Mouse (Mus musculus) heart, embryonic 16.5 days (tissue): ENCODE measurements at regions not wholly inside any gene's neighbourhood (a gene's known extent, or its start where the extent isn't known, plus 50 kb on each side); places are given as distances from the start of the nearest gene placed in this dataset.

Source experiments
- ATAC-seq: fragments of 200-750 bp; cut with Nextera tagmentation; replicated peaks from 2 replicates; pipeline ENCODE4 v1.8.0; 2017; ENCODE audit warnings: moderate number of reproducible peaks; ENCODE audit not compliant: insufficient read depth, low FRiP score; ENCODE audit errors: extremely low read depth
- H3K27ac ChIP-seq: fragments of 300-500 bp; sonication (generic); 2 replicates; pipeline ENCODE4 v1.5.1; 2014; ENCODE audit warnings: mild to moderate bottlenecking, low read length, control low read depth, moderate library complexity
- H3K27me3 ChIP-seq: fragments of 300-500 bp; sonication (generic); 2 replicates; pipeline ENCODE4 v1.6.1; 2014; ENCODE audit warnings: low read length, mixed read lengths; ENCODE audit not compliant: control insufficient read depth, insufficient read depth
- H3K36me3 ChIP-seq: fragments of 300-500 bp; sonication (generic); 2 replicates; pipeline ENCODE4 v1.6.1; 2014; ENCODE audit not compliant: control insufficient read depth, insufficient read depth
- H3K4me1 ChIP-seq: fragments of 300-500 bp; sonication (generic); 2 replicates; pipeline ENCODE4 v1.6.1; 2014; ENCODE audit warnings: low read length, mixed read lengths; ENCODE audit not compliant: control insufficient read depth, insufficient read depth
- H3K4me2 ChIP-seq: fragments of 300-500 bp; sonication (generic); 2 replicates; pipeline ENCODE4 v1.6.1; 2014; ENCODE audit warnings: low read depth, mild to moderate bottlenecking, control low read depth, low read length
- H3K4me3 ChIP-seq: fragments of 300-500 bp; sonication (generic); 2 replicates; pipeline ENCODE4 v1.5.1; 2014; ENCODE audit warnings: mild to moderate bottlenecking, control low read depth, low read length
- H3K9ac ChIP-seq: fragments of 300-500 bp; sonication (generic); 2 replicates; pipeline ENCODE4 v1.6.1; 2014; ENCODE audit warnings: low read length, control low read depth
- H3K9me3 ChIP-seq: fragments of 300-500 bp; sonication (generic); replicated peaks from 2 replicates; pipeline ENCODE4 v1.6.1; 2016; ENCODE audit warnings: low read length; ENCODE audit not compliant: control insufficient read depth
- WGBS: fragments of 180-500 bp; shearing (Covaris S2); extraction: QIAGEN DNeasy Blood & Tissue Kit; methylation state at CpG from one replicate; pipeline ENCODE4 v1.1.7; 2014; 5-methylcytosine and 5-hydroxymethylcytosine counted together

DNA sequence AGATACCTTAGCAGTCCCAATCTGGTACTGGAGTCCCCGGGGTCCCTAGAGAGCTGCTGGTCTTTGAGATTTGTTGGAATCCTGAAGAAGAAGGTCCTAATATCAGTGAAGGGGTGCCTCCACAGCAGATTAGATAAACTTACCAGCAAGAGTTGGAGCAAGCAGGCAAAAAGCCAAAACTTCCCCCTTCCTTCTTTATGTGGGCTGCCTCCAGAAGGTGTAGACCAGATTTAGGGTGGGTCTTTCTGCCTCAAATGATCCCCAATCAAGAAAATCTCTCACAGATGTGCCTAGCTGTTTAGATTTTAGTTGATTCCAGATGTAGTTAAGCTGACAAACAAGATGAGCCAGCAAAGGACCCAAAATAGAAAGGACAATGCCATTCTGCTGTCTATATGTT is 90.1 kb upstream of the Hs6st1 start:
- WGBS = 43% methylated on average over 1 of the region's 1 CpGs
- H3K4me2 ChIP-seq = no peak overlapping the region
- no peak overlapping the region; the same call in 1 of the 2 replicates for H3K27ac ChIP-seq

GRCm38 (mm10) chr1:35978766-35979165 is 89.4 kb upstream of the Hs6st1 start:
- no peaks in the 10 kb centered on the region for H3K9me3 ChIP-seq
- H3K4me3 ChIP-seq = no peak overlapping the region
- WGBS = 29% methylated on average over 4 of the region's 4 CpGs
- H3K4me2 ChIP-seq = no peak overlapping the region
- H3K36me3 ChIP-seq = no peaks in the 10 kb centered on the region
- H3K4me1 ChIP-seq = peaks cover 7% of the 10 kb centered on the region
- no peak overlapping the region for H3K9ac ChIP-seq
- H3K27ac ChIP-seq = peak overlapping the region; percentile 71
- H3K27me3 ChIP-seq = no peaks in the 10 kb centered on the region
- no peak for ATAC-seq

More for the DNA sequence above, 90.1 kb upstream of the Hs6st1 start:
- H3K36me3 ChIP-seq = no peaks in the 10 kb centered on the region
- H3K9ac ChIP-seq = no peak overlapping the region
- no peak for ATAC-seq
- peaks cover 10% of the 10 kb centered on the region for H3K4me1 ChIP-seq
- no peak overlapping the region for H3K4me3 ChIP-seq
- no peaks in the 10 kb centered on the region for H3K27me3 ChIP-seq
- no peaks in the 10 kb centered on the region for H3K9me3 ChIP-seq

DNA sequence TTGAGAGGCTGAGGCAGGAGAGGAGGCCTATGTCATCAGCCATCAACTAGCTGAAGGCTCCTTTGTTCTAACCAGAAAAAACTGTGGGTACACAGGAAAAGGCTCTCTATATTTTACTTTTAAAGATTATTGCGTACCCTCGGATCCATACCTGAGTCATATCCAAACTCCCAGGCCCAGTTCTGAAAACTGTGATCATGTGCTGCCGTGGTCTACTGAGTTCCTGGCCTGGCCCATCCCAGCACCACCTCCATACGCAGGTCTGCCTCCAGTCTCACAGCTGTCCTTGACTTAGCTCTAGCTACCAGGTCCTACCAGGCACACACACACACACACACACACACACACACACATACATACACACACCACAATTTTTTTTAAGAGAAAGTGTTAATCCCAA is 87.0 kb upstream of the Hs6st1 start:
- Histone ChIP-seq H3K9me3 (no peaks in the 10 kb centered on the region), H3K4me1 (no peaks in the 10 kb centered on the region; the same call in 1 of the 2 replicates), H3K9ac (no peak overlapping the region), H3K36me3 (no peaks in the 10 kb centered on the region), H3K27ac (no peak overlapping the region), H3K4me3 (no peak overlapping the region), H3K27me3 (no peaks in the 10 kb centered on the region), H3K4me2 (no peak overlapping the region)
- no peak for ATAC-seq
- 92% methylated on average over 4 of the region's 4 CpGs for WGBS

DNA sequence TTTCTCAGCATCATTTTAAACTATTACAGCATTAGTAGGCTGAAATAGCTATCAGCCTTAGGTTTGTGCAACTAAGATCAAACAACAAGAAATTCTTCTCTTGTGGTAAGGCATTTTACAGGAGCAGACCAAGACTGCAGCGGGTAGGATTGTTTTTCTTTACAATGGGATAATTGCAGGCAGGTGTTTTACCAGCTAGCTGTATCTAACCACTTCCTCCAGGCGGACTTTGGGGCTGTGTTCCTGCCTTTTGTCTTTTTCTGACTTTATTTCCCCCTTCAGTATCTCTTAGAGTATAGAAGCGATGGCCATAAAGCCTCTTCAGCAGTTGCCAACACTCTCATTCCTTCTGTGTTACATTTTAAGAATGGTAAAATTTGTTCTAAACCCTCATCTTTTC is 84.8 kb upstream of the Hs6st1 start:
- H3K4me1 ChIP-seq = no peaks in the 10 kb centered on the region; the same call in 1 of the 2 replicates
- 81% methylated on average over 3 of the region's 3 CpGs for WGBS
- no peak overlapping the region for H3K9ac ChIP-seq
- no peak overlapping the region for H3K27ac ChIP-seq
- no peak for ATAC-seq
- H3K4me3 ChIP-seq = no peak overlapping the region
- no peaks in the 10 kb centered on the region for H3K9me3 ChIP-seq
- H3K4me2 ChIP-seq = no peak overlapping the region
- no peaks in the 10 kb centered on the region for H3K36me3 ChIP-seq
- no peaks in the 10 kb centered on the region for H3K27me3 ChIP-seq

- peaks cover 6% of the 10 kb centered on the region for H3K9me3 ChIP-seq
- H3K27me3 ChIP-seq = no peaks in the 10 kb centered on the region
- no peaks in the 10 kb centered on the region for H3K4me1 ChIP-seq
- no peak overlapping the region for H3K27ac ChIP-seq
- no peak for ATAC-seq
- no peak overlapping the region for H3K9ac ChIP-seq
- H3K4me3 ChIP-seq = no peak overlapping the region
- no peaks in the 10 kb centered on the region for H3K36me3 ChIP-seq
- WGBS = 93% methylated on average over 6 of the region's 6 CpGs
- H3K4me2 ChIP-seq = no peak overlapping the region
Measured at GRCm38 (mm10) chr1:35985318-35985717, 82.9 kb upstream of the Hs6st1 start.

- H3K36me3 ChIP-seq = no peaks in the 10 kb centered on the region
- ATAC-seq = no peak
- H3K27me3 ChIP-seq = no peaks in the 10 kb centered on the region
- no peak overlapping the region for H3K4me3 ChIP-seq
- H3K4me1 ChIP-seq = no peaks in the 10 kb centered on the region
- H3K27ac ChIP-seq = no peak overlapping the region
- 82% methylated on average over 8 of the region's 8 CpGs for WGBS
- H3K9ac ChIP-seq = no peak overlapping the region
- H3K9me3 ChIP-seq = peaks cover 11% of the 10 kb centered on the region
- no peak overlapping the region for H3K4me2 ChIP-seq
Measured at GRCm38 (mm10) chr1:35986666-35987065, 81.5 kb upstream of the Hs6st1 start.

DNA sequence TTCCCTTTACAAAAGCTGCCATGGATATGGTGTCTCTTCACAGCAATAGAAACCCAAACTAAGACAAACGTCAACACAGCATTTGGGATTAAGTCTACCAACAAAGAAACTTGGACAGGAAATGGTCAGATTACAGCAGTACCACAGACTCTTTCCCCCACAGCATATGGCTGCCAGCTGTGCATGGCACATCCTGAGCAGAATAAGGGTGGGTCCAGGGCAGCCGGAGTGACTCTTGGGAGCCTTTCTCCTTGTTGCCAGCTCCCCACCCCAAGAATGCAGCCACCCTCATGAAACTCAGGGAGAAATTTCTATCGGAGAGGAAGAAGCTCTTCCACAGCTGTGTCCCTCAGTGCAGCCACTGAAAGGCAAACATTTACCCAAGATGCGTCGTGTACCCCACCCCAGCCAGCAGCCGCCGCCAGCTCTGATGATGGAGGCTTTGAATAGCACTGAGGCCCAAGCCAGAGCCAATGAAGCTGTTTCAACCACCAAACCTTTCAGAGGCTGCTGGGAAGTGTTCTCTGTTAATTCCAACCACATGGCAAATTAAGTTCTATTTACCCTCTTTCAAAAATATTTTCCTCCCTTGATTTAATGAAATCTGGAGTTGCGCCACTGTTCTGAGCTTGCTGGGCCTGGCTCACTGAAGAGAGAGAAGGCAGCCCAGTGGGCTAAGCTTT is 75.8 kb upstream of the Hs6st1 start:
- Histone ChIP-seq H3K4me2 (no peak overlapping the region), H3K9ac (no peak overlapping the region), H3K4me1 (no peaks in the 10 kb centered on the region), H3K27me3 (no peaks in the 10 kb centered on the region), H3K9me3 (peaks cover 15% of the 10 kb centered on the region), H3K36me3 (no peaks in the 10 kb centered on the region), H3K27ac (no peak overlapping the region), H3K4me3 (no peak overlapping the region)
- no peak for ATAC-seq
- 77% methylated on average over 8 of the region's 8 CpGs for WGBS

DNA sequence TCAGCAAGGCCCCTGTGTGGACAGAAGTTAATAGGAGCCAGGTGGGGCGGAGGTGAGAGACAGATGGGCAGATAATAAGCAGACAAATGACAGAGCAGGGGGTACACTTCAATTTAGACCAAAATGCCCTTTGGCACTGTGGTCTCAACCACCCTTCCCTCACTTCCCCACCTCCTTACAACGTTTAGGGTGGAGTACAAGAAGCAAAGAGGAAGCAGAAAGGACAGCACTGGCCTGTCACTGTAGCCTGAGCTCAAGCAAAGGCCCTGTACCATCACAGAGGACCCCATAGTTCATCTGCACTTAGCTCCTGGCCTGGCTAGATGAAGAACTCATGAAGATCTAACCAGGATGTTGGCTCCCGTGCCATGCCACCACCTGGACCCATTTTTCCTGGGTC is 75.3 kb upstream of the Hs6st1 start:
- Histone ChIP-seq H3K9ac (no peak overlapping the region), H3K4me3 (no peak overlapping the region), H3K9me3 (peaks cover 15% of the 10 kb centered on the region), H3K4me2 (no peak overlapping the region), H3K4me1 (no peaks in the 10 kb centered on the region), H3K27me3 (no peaks in the 10 kb centered on the region), H3K27ac (no peak overlapping the region), H3K36me3 (no peaks in the 10 kb centered on the region)
- ATAC-seq = no peak
- WGBS = 81% methylated on average over 3 of the region's 3 CpGs

- no peaks in the 10 kb centered on the region for H3K36me3 ChIP-seq
- ATAC-seq = no peak
- no peak overlapping the region for H3K9ac ChIP-seq
- H3K9me3 ChIP-seq = peaks cover 5% of the 10 kb centered on the region; the same call in 1 of the 2 replicates
- WGBS = 71% methylated on average over 6 of the region's 6 CpGs
- no peaks in the 10 kb centered on the region for H3K4me1 ChIP-seq
- H3K4me2 ChIP-seq = no peak overlapping the region
- no peak overlapping the region for H3K27ac ChIP-seq
- H3K4me3 ChIP-seq = no peak overlapping the region
- H3K27me3 ChIP-seq = no peaks in the 10 kb centered on the region
Measured at GRCm38 (mm10) chr1:35995691-35996090, 72.5 kb upstream of the Hs6st1 start.
